Mouse (Mus musculus): ENCODE data around the gene Rem1. TPM values are rescaled to one million over a fixed set of nuclear protein-coding genes. Genes with fewer than 3 reads are reported as not detected.

The Rem1 gene
- 0.41 and 0.84 TPM in 2 replicates for polyA plus RNA-seq (2012; rRNA removed)

GRCm38 (mm10) chr2:152626774-152627591 is at the start of gene Rem1:
TSS of gene Rem1 (plus strand) at chr2:152626951.

DNA sequence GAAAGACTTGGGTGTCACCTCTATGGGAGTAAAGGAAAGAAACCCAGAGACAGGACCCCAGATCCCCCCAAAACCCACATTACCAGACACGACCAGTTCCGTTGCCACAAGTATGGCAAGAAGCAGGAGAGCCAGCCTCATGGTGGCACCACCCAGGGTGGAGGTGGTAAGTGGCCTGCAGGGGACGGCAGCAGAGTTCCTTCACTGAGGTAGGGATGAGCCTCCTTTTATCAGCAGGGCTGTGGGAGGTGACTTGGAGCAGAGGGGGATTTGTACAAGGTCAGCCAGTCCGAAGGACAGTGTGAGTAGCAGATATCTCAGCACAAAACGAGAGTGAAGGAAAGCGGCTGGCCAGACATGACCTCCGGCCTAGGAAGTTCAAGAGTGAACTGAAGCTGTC is 46.6 kb upstream of the Rem1 start, which contains the start of gene Defb19:
Gene Defb19, minus strand, starts transcription at position 206 of the 400 bp plus-strand sequence.

DNA sequence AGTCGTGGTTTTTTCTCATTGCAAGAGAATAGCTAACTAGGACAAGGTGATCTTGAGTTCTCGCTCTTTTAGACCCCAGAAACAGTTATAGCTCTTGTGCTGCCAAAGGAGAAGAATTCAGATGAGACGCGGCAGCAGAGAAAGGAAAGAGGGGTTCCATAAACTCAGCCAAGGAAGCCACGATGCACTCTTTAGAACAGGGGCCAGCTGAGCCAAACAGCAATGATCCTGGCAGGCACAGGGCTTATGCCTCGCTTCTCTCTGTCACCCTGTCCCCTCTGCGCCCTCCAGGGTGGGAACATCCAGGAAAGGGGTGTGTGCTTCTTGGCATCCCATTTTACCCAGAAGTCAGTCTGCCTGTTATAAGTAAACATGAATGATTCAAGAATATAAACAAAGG is 27.5 kb upstream of the Rem1 start, which contains the start of gene Defb45:
Gene Defb45, minus strand, starts transcription at position 101 of the 400 bp plus-strand sequence.

GRCm38 (mm10) chr2:152604057-152604456 is 22.7 kb upstream of the Rem1 start, which contains the start of gene Defb36:
TSS of gene Defb36 (plus strand) at chr2:152604327.

GRCm38 (mm10) chr2:152622953-152623352 is 3.8 kb upstream of the Rem1 start, which contains the start of gene Defb25:
TSS of gene Defb25 (minus strand) at chr2:152623053.

GRCm38 (mm10) chr2:152669256-152669638 is 42.5 kb downstream of the Rem1 start, which contains the start of gene H13:
TSS of gene H13 (plus strand) at chr2:152669461.

Other genes with a start within 250 kb of the Rem1 start
- 84.0 and 84.5 TPM in 2 replicates for gene Sox12, start 228.9 kb upstream of the Rem1 start, polyA plus RNA-seq (2012; rRNA removed)
- gene Zcchc3, start 211.9 kb upstream of the Rem1 start, polyA plus RNA-seq (2012; rRNA removed), result 20.1 and 21.6 TPM in 2 replicates
- gene 6820408C15Rik, start 211.4 kb upstream of the Rem1 start, polyA plus RNA-seq (2012; rRNA removed), result 2.2 and 2.6 TPM in 2 replicates
- not detected in 2 replicates for gene Defb23, start 162.3 kb upstream of the Rem1 start, polyA plus RNA-seq (2012; rRNA removed)
- 0.09 TPM in 1 of 2 replicates, not detected in the other for gene Defb20, start 149.9 kb upstream of the Rem1 start, polyA plus RNA-seq (2012; rRNA removed)
- not detected in 2 replicates for gene Defb22, start 136.8 kb upstream of the Rem1 start, polyA plus RNA-seq (2012; rRNA removed)
- not detected in 2 replicates for gene Defb26, start 115.3 kb upstream of the Rem1 start, polyA plus RNA-seq (2012; rRNA removed)
- gene Defb28, start 108.7 kb upstream of the Rem1 start, polyA plus RNA-seq (2012; rRNA removed), result not detected in 2 replicates
- not detected in 2 replicates for gene Defb29, start 86.9 kb upstream of the Rem1 start, polyA plus RNA-seq (2012; rRNA removed)
- not detected in 2 replicates for gene Gm17416, start 57.6 kb upstream of the Rem1 start, polyA plus RNA-seq (2012; rRNA removed)
- gene Defb21, start 54.2 kb upstream of the Rem1 start, polyA plus RNA-seq (2012; rRNA removed), result not detected in 2 replicates
- gene Defb19, start 46.6 kb upstream of the Rem1 start, polyA plus RNA-seq (2012; rRNA removed), result not detected in 2 replicates
- not detected in 2 replicates for gene Defb45, start 27.6 kb upstream of the Rem1 start, polyA plus RNA-seq (2012; rRNA removed)
- gene Defb36, start 22.6 kb upstream of the Rem1 start, polyA plus RNA-seq (2012; rRNA removed), result not detected in 2 replicates
- gene Defb25, start 3.9 kb upstream of the Rem1 start, polyA plus RNA-seq (2012; rRNA removed), result not detected in 2 replicates
- 172 and 175 TPM in 2 replicates for gene H13, start 42.5 kb downstream of the Rem1 start, polyA plus RNA-seq (2012; rRNA removed)
- 25.2 and 27.7 TPM in 2 replicates for gene Mcts2, start 60.1 kb downstream of the Rem1 start, polyA plus RNA-seq (2012; rRNA removed)
- 133 and 168 TPM in 2 replicates for gene Id1, start 109.3 kb downstream of the Rem1 start, polyA plus RNA-seq (2012; rRNA removed)
- 3.8 and 5.3 TPM in 2 replicates for gene Cox4i2, start 127.2 kb downstream of the Rem1 start, polyA plus RNA-seq (2012; rRNA removed)
- 93.5 and 103 TPM in 2 replicates for gene Bcl2l1, start 204.8 kb downstream of the Rem1 start, polyA plus RNA-seq (2012; rRNA removed)
- 31.7 and 43.4 TPM in 2 replicates for gene Tpx2, start 221.0 kb downstream of the Rem1 start, polyA plus RNA-seq (2012; rRNA removed)

Measured in central nervous system, embryonic 14 days (tissue).